ENCODE assay signal across 11 mouse cellular contexts in genomic region chr12:103306720-103307119, GRCm38 (mm10). TPM values are rescaled to one million over a fixed set of nuclear protein-coding genes. Genes with fewer than 3 reads are reported as not detected.
DNase-seq lines count a peak whose midpoint lies in the region; ATAC-seq lines count a peak whose summit lies in the region.
"Had no signal": no experiment of that assay in that cellular context is flagged by ENCODE, and none has a peak within 500 bp of the region (broad histone marks: within the 10 kb centered on the region; RNA-seq: fewer than 3 reads in every experiment).

No protein-coding gene starts in this region.

- no peak overlapping the region for H3K27ac ChIP-seq in forebrain, embryonic 16.5 days (ENCODE audit: low read length)
- H3K27ac ChIP-seq: stomach, embryonic 15.5 days had no signal

- H3K36me3 ChIP-seq in forebrain, embryonic 16.5 days (ENCODE audit: control insufficient read depth, insufficient read depth), result no peaks in the 10 kb centered on the region
- H3K36me3 ChIP-seq: stomach, embryonic 15.5 days had no signal

- 0 out of 2 replicates have a peak, but pooled peaks have one; percentile 50 for ATAC-seq in forebrain, embryonic 16.5 days

- intact Hi-C loops in left cerebral cortex, postnatal 4 days (cut with DNase I), result no loop called here

- no peak overlapping the region for H3K4me2 ChIP-seq in forebrain, embryonic 16.5 days (ENCODE audit: low read length)
- H3K4me2 ChIP-seq: stomach, embryonic 15.5 days had no signal

- H3K9me3 ChIP-seq in forebrain, embryonic 16.5 days (ENCODE audit: control insufficient read depth, low read length), result no peaks in the 10 kb centered on the region
- H3K9me3 ChIP-seq: stomach, embryonic 15.5 days had no signal

- H3K4me1 ChIP-seq in forebrain, embryonic 16.5 days (replicated peaks; ENCODE audit: control insufficient read depth, insufficient read depth, low read length), result no peaks in the 10 kb centered on the region
- H3K4me1 ChIP-seq: stomach, embryonic 15.5 days had no signal

- H3K4me3 ChIP-seq in forebrain, embryonic 16.5 days (replicated peaks; ENCODE audit: low read length), result no peak overlapping the region
- H3K4me3 ChIP-seq: stomach, embryonic 15.5 days had no signal

- no peaks in the 10 kb centered on the region for H3K27me3 ChIP-seq in forebrain, embryonic 16.5 days (replicated peaks; ENCODE audit: control insufficient read depth, insufficient read depth, low read length)
- H3K27me3 ChIP-seq: stomach, embryonic 15.5 days had no signal

- peak; percentile 65 to 84 for DNase-seq in cerebellum, postnatal 14 days
- no peak for DNase-seq in cerebellum, adult 11-12 months
- DNase-seq in left cerebral cortex, postnatal 4 days, result peak; percentile 66
- DNase-seq in left cerebral cortex, adult 11 months (ENCODE audit: low spot score), result no peak
- DNase-seq in MN1 (ENCODE audit: low spot score), result peak; percentile 27
- DNase-seq in mesoderm, embryonic 11.5 days (ENCODE audit: low read depth, low spot score), result peak; percentile 58
- DNase-seq in yolk sac, embryonic 10.5 days (ENCODE audit: low spot score), result no peak

- H3K9ac ChIP-seq in forebrain, embryonic 16.5 days (replicated peaks; ENCODE audit: low read depth, low read length), result no peak overlapping the region
- H3K9ac ChIP-seq: stomach, embryonic 15.5 days had no signal

- WGBS in forebrain, embryonic 16.5 days, result 22% methylated on average over 3 of the region's 3 CpGs

RNA-seq across cellular contexts. Expression of gene Fam181a, which starts 4.1 kb away (rescaled TPM):
- total RNA-seq in left cerebral cortex, postnatal 4 days (2021), result 1 to 10 TPM; 4.9 to 7.0 TPM
- 2.5 and 3.0 TPM in 2 replicates for polyA plus RNA-seq in forebrain, embryonic 16.5 days (2015; fragmentation: Nextera tagmentation; extraction: Ambion mirVana)
- total RNA-seq: gastrocnemius, postnatal 36 days had no signal
- polyA plus RNA-seq: liver, embryonic 16.5 days; stomach, embryonic 15.5 days had no signal

RNA-seq across cellular contexts. Expression of gene Asb2, which starts 49.1 kb away (rescaled TPM):
- 1 to 10 TPM; 1.4 to 1.8 TPM for total RNA-seq in left cerebral cortex, postnatal 4 days (2021)
- 0.73 and 0.77 TPM in 2 replicates for polyA plus RNA-seq in forebrain, embryonic 16.5 days (2015; fragmentation: Nextera tagmentation; extraction: Ambion mirVana)

Comparison
In these comparisons a context has a peak if more than half of its experiments do, and no peak if none do; other contexts are left out.
1. DNase-seq: peak in cerebellum, postnatal 14 days (2 of 2), left cerebral cortex, postnatal 4 days (single experiment), MN1 (single experiment) and mesoderm, embryonic 11.5 days (single experiment); none in cerebellum, adult 11-12 months (single experiment), left cerebral cortex, adult 11 months (single experiment) and yolk sac, embryonic 10.5 days (single experiment).